ENCODE assay signal across 7 mouse cellular contexts in genomic region chr6:131387221-131388039, GRCm38 (mm10). TPM values are rescaled to one million over a fixed set of nuclear protein-coding genes. Genes with fewer than 3 reads are reported as not detected.
DNase-seq lines count a peak whose midpoint lies in the region; ATAC-seq lines count a peak whose summit lies in the region.

No protein-coding gene starts in this region.

- peak overlapping the region; percentile 94 for H3K4me3 ChIP-seq in intestine, embryonic 16.5 days (ENCODE audit: low read length)
- peak overlapping the region; percentile 84 for H3K4me3 ChIP-seq in limb, embryonic 10.5 days
- H3K4me3 ChIP-seq in midbrain, embryonic 12.5 days: peak overlapping the region; percentile 75

- peak overlapping the region; percentile 96 for H3K9ac ChIP-seq in intestine, embryonic 16.5 days (ENCODE audit: low read depth, low read length)
- H3K9ac ChIP-seq in midbrain, embryonic 12.5 days (replicated peaks): peak overlapping the region; percentile 83

- H3K36me3 ChIP-seq in intestine, embryonic 16.5 days (ENCODE audit: control insufficient read depth, insufficient read depth, low read length): no peaks in the 10 kb centered on the region
- H3K36me3 ChIP-seq in limb, embryonic 10.5 days: no peaks in the 10 kb centered on the region
- H3K36me3 ChIP-seq in midbrain, embryonic 12.5 days: no peaks in the 10 kb centered on the region

- H3K4me1 ChIP-seq in intestine, embryonic 16.5 days (ENCODE audit: control insufficient read depth, insufficient read depth, low read length): peaks cover 17% of the 10 kb centered on the region
- peaks cover 25% of the 10 kb centered on the region for H3K4me1 ChIP-seq in limb, embryonic 10.5 days
- H3K4me1 ChIP-seq in midbrain, embryonic 12.5 days: peaks cover 25% of the 10 kb centered on the region

- peak overlapping the region; percentile 88 for H3K27ac ChIP-seq in intestine, embryonic 16.5 days (ENCODE audit: low read length)
- H3K27ac ChIP-seq in limb, embryonic 10.5 days: peak overlapping the region; percentile 93
- peak overlapping the region; percentile 83; the same call in 1 of the 2 replicates for H3K27ac ChIP-seq in midbrain, embryonic 12.5 days (replicated peaks)

- H3K27me3 ChIP-seq in intestine, embryonic 16.5 days (replicated peaks; ENCODE audit: control insufficient read depth, insufficient read depth, low read length): no peaks in the 10 kb centered on the region
- H3K27me3 ChIP-seq in limb, embryonic 10.5 days (ENCODE audit: low read depth, poor library complexity, severe bottlenecking): peaks cover 7% of the 10 kb centered on the region; the same call in 1 of the 2 replicates
- 0 out of 2 replicates have a peak, but pooled peaks cover 6% of the 10 kb centered on the region for H3K27me3 ChIP-seq in midbrain, embryonic 12.5 days

- peak; percentile 87 for DNase-seq in adrenal gland, adult 2 months
- DNase-seq in embryo, embryonic 11 days: peak; percentile 64
- peak; percentile 70 for DNase-seq in gastrocnemius, postnatal 36 days
- DNase-seq in limb, embryonic 10.5 days (ENCODE audit: low spot score): peak; percentile 61
- DNase-seq in spleen, adult 12 weeks (ENCODE audit: low spot score): peak; percentile 78

- under 1% methylated on average over 43 of the region's 43 CpGs for WGBS in intestine, embryonic 16.5 days
- WGBS in limb, embryonic 10.5 days: under 1% methylated on average over 43 of the region's 43 CpGs
- under 1% methylated on average over 43 of the region's 43 CpGs for WGBS in midbrain, embryonic 12.5 days

- no peaks in the 10 kb centered on the region for H3K9me3 ChIP-seq in intestine, embryonic 16.5 days (ENCODE audit: control insufficient read depth, low read length)
- no peaks in the 10 kb centered on the region for H3K9me3 ChIP-seq in limb, embryonic 10.5 days (replicated peaks)
- no peaks in the 10 kb centered on the region for H3K9me3 ChIP-seq in midbrain, embryonic 12.5 days

- intact Hi-C loops in gastrocnemius, postnatal 36 days (cut with DNase I): no loop called here

- H3K4me2 ChIP-seq in intestine, embryonic 16.5 days (ENCODE audit: low read depth, low read length): peak overlapping the region; percentile 89
- H3K4me2 ChIP-seq in midbrain, embryonic 12.5 days (replicated peaks): peak overlapping the region; percentile 90

- ATAC-seq in intestine, embryonic 16.5 days: peak; percentile 75
- ATAC-seq in midbrain, embryonic 12.5 days (ENCODE audit: low FRiP score, low read depth): peak; percentile 69

RNA-seq across cellular contexts. Expression of gene Ybx3, which starts 0.8 kb away (rescaled TPM):
- 100 to 1,000 TPM; 187 to 267 TPM for total RNA-seq in adrenal gland, adult 2 months (2021)
- polyA plus RNA-seq in adrenal gland, adult 2 months (2012; rRNA removed): 60.1 and 184 TPM in 2 replicates
- 1,000 to 10,000 TPM; 1,485 to 1,638 TPM for total RNA-seq in gastrocnemius, postnatal 36 days (2021)
- polyA plus RNA-seq in intestine, embryonic 16.5 days (2015; fragmentation: Nextera tagmentation; extraction: Ambion mirVana): 31.7 and 33.8 TPM in 2 replicates
- 33.9 and 37.6 TPM in 2 replicates for polyA plus RNA-seq in limb, embryonic 10.5 days (2016; fragmentation: Nextera tagmentation; extraction: Ambion mirVana)
- 23.8 and 24.2 TPM in 2 replicates for polyA plus RNA-seq in midbrain, embryonic 12.5 days (2016; fragmentation: Nextera tagmentation; extraction: Ambion mirVana)

RNA-seq across cellular contexts. Expression of gene Styk1, which starts 34.0 kb away (rescaled TPM):
- total RNA-seq in adrenal gland, adult 2 months (2021): under 1 TPM; 0.12 to 0.52 TPM
- polyA plus RNA-seq in adrenal gland, adult 2 months (2012; rRNA removed): 0.17 TPM in 1 of 2 replicates, not detected in the other
- total RNA-seq in gastrocnemius, postnatal 36 days (2021): 1 to 10 TPM in 1 of 2 experiments, under 1 TPM in 1; 0.59 to 1.4 TPM
- polyA plus RNA-seq in intestine, embryonic 16.5 days (2015; fragmentation: Nextera tagmentation; extraction: Ambion mirVana): 15.2 and 16.5 TPM in 2 replicates
- 0.79 and 1.9 TPM in 2 replicates for polyA plus RNA-seq in limb, embryonic 10.5 days (2016; fragmentation: Nextera tagmentation; extraction: Ambion mirVana)
- 0.92 and 1.8 TPM in 2 replicates for polyA plus RNA-seq in midbrain, embryonic 12.5 days (2016; fragmentation: Nextera tagmentation; extraction: Ambion mirVana)

Comparison
In these comparisons a context has a peak if more than half of its experiments do, and no peak if none do; other contexts are left out.
1. Peak in every context shown above with its lines: DNase-seq, ATAC-seq, H3K4me3 ChIP-seq and H3K27ac ChIP-seq.